Mouse (Mus musculus) gastrocnemius, postnatal 14 days (tissue): Measurements from ENCODE around the gene Clic4. TPM values are rescaled to one million over a fixed set of nuclear protein-coding genes. Genes with fewer than 3 reads are reported as not detected.
A peak's percentile ranks its signal among the peaks of the same experiment; 100 is the strongest.
"Not testable (repeated sequence)": the region's sequence is repeated elsewhere in the genome, so short reads cannot be mapped to it uniquely, and the experiment has no call there.

Experiments used
- DNase-seq: peaks from one replicate; pipeline ENCODE4 v3.0.0; 2021; ENCODE audit warnings: mixed read lengths
- intact Hi-C: fragments of 180-260 bp; cut with DNase I; formaldehyde crosslinking; loops from one replicate; pipeline ENCODE4 v1.15.1; 2025; ENCODE audit warnings: low total_unique reads
- total RNA-seq, 2 experiments: library from RNA; stranded (reverse); gene quantifications; 2 replicates each; pipeline ENCODE4 v1.2.3; 2021

Clic4 gene
- total RNA-seq, 2 experiments from 2014 or later = 41.0 to 50.9 TPM

DNA sequence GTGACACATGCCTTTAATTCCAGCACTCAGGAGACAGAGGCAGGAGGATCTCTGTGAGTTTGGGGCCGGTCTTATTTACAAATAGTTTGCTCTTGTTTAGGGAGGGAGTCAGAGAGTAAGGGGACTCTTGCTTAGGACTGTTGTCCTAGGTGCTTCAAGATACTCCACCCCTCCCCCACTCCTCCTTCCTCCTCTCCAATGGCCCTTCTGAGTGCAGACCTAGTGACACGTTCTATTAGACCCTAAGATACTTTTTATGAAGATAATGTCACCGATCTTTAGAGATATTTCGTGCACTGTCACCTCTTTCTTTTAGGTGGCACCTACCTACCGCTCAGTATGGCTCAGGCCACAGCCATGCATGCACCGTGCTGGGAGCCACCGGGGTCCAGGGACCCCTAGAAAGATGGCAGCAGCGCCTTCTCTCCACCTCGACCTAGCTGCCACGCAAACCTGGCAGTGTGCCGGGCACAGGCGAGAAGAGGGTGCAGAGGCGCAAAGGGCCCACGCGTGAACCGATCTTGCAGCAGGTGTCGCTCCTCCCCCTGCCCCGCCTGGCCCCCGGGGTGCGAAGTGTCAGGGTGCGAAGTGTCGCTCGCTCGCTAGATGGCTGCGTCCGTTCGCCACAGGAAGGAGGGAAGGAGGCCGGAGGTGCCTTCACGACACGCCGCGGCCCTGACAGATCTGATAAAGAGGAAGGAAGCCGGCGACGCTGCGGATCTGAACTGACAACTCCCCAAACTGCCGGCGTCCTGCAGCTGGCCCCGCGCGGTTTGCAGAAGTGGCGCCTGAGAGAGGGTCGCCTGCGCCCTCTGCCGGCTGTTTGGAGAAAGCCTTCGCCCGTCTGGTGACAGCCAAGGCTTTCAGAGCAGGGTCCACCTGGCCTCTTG, 66.7 kb downstream of the Clic4 start:
- intact Hi-C loops = loop anchor here (2.0 to 10.0 kb wide), 3 partner anchors 51 to 264 kb away; no protein-coding TSS in a partner anchor
- peak; percentile 88 for DNase-seq

DNA sequence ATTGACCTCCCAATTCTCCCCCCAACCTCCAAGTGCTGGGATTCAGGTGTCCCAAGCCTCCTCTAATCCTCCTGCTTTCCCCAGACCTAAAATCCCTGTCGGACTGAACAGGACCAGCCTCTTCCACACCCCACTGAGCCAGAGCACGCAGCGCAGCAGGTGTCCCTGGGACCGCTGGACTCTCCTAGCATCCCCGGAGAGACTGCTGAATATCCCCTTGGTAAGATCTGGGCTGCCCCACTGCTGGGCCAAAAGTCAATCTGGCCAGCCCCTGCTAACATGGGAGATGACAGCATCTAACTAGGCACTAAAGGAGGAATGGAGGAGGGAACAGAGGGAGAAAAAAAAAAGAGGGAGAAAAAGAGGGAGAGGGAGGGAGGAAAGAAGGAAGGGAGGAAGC, 67.4 kb downstream of the Clic4 start:
- no peak for DNase-seq
- intact Hi-C loops = loop anchor here (2.0 to 10.0 kb wide), 3 partner anchors 50 to 263 kb away; no protein-coding TSS in a partner anchor

DNA sequence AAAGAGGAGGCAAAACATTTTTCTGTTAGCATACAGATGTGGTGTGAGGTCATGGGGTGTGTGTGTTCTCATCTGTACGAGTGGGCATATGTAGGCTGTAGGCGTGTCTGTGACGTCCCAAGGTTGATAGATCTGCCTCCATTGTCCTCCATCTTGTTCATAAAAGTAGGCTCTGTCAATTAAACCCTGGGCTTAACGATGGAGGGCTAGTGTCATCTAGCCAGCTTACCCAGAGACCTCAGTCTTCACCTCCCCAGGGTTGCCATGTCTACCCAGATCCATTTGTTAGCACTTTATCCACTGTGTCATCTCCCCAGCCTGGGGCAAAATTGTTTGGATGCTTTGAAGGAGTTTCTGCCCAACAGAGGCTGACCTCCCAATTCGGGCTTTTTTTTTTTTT, 67.9 kb downstream of the Clic4 start:
- DNase-seq = no peak
- intact Hi-C loops = loop anchor here (2.0 to 10.0 kb wide), 3 partner anchors 50 to 262 kb away; no protein-coding TSS in a partner anchor

DNA sequence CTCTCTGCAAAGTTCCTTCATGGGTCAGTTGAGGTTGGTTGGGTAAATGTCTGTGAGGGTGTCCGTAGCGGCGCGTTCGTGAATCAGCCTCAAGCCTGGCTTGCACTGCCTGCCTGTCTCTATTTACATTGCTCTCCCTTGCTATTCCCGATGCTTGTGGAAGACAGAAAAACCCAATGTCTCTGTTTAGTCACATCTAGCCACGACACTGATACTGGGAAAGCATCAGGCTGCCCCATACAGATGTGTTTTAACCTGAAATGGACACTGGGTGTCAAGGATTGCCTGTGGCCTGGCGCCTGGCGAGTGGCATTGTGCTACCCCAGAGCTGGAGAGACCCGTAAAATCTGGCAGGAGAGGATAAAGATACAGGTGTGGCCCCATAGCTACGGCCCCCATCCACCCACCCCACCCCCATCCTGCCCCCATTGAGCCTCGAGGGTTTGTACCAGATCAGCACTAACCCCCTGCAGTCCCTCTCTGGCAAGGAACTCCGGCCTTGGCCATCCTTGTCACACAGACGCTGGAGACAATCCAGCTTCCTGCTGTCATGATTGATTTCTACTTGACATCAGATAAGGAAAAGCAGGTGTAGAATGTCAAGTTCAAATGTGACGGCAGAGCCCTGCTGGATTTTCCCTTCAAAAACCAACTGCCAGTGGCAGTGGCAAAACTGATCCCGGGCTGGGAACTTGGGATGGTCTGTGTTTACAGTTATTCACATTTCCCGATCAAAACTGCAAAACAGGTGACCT, 68.6 kb downstream of the Clic4 start:
- DNase-seq = no peak
- intact Hi-C loops = loop anchor here (2.0 to 10.0 kb wide), 2 partner anchors 49 to 139 kb away; no protein-coding TSS in a partner anchor

DNA sequence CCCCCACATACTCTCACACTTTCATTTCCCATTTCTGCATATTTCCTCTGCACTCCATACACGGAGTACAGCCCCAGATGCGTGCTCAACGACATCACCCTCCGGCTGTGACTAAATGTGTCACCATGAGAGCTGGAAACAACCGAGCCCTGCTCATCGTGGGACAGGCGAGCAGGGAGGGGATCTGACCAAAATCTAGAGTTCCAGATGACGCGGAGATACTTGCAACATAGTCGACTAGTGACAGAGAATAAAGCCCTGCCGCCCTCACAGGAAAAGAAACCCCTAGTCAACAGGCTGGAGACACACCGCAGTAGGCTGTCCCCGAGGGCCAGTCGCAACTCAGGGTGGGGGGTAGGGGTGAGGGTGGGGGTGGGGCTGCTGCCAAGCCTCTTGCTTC, 69.3 kb downstream of the Clic4 start:
- intact Hi-C loops = loop anchor here (10.0 kb wide), 1 partner anchor 138 kb away; no protein-coding TSS in a partner anchor
- DNase-seq = peak; percentile 18

DNA sequence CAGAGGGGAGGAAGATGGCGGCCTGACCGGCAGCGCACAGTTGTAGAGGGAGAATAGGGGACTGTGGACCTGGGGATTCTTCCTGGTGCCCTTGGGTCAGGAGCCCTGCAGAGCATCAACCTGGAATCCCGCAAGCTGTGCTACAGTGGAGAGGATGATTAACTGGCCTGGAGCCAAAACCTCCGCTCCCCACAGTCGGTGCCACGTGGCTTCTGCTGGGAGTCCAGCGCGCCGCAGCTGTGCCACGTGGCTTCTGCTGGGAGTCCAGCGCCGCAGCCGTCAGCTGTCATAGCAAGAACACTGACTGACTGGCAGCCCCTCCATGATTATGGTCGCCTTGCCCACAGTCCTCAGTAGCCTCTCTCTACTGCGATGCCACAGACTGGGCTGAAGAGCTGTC, 70.8 kb downstream of the Clic4 start:
- intact Hi-C loops = loop anchor here (10.0 kb wide), 1 partner anchor 137 kb away; no protein-coding TSS in a partner anchor
- DNase-seq = no peak

DNA sequence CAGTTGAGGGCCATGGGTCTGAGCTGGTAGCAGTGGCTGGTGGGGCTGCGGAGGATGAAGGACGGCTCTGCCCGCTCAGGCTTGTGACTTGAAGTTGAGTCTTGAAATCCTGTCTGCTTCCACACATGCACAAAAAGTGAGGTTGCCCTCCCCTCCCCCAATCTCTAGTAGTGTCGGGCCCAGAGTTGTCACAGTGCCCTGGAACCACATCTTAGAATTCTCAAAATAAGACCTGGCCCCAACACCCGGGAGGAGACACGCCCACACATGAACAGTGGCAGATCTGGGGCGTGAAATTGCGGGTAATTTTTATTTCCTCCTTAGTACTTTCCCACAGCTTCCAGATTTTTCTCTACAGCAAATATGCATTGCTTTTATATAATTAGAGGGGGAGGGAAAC, 74.8 kb downstream of the Clic4 start:
- intact Hi-C loops = no loop called here
- no peak for DNase-seq

DNA sequence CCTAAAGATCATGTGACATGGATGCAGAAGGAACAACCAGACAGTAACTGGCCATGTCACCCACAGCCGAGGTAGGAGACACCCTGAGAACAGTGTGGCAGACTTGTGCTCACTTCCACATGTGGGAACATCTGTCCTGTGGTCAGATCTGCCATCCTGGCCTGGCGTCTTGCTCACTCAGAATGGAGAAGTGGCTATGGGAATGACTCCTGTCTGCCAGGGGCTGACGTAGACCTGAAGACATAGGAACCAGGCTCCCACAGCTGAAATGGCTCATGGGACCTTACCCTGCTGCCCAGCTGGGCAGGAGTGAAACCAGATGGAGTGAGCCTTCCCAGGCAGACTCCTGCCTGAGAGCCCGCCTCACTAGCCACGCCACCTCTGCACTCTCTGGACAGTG, 79.8 kb downstream of the Clic4 start:
- intact Hi-C loops = no loop called here
- DNase-seq = no peak

DNA sequence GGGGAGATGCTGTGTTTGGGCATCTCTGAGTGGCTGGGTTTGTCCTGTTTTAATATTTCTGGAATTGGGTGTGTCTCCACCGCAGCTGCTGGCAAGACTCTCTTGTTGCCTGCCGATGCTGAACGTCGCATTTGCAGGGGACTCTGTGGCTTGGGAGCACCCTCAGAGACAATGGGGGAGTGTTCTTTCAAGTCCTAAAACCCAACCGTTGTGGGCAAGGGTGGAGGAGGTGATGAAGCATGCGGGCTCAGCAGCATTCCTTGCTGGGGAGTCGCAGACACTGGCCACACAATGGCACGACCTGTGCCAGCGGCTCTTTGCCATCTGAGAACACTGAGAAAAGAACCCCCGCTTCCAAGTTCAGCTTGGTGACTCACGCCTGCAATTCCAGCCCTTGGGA, 81.0 kb downstream of the Clic4 start:
- DNase-seq = no peak
- intact Hi-C loops = no loop called here

DNA sequence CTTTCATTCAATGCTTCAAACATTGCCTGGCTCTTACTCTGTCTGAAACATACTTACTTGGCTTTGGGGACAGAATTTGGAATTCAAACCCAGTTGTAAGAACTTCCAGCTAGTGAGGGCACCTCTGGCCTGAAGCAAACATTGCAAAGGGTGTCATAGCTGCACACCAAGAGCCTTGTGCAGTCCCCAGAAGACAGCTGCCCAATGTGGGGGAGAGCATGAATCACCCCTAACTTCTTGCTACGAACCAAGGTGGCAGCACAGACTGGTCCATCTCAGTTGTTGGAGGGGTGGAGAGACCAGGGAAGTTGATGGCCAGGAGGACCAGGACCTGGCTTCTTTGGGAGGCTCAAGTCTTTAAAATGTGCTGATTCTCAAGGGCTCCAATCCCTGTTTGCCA, 81.4 kb downstream of the Clic4 start:
- no peak for DNase-seq
- intact Hi-C loops = no loop called here

DNA sequence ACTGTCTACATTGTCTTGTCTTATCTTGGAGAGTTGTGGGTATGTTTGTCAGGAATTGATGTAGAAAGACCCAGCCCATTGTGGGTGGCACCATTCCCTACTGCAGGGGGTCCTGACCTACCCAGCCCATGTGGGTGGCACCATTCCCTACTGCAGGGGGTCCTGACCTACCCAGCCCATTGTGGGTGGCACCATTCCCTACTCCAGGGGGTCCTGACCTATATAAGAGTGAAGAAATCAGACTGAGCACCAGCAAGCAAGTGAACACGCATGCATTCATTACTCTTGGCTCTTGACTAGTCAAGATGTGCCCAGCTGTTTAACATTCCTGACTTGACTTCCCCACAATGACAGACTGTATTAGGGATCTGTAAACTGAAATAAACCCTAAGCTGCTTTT, 82.2 kb downstream of the Clic4 start:
- DNase-seq = no peak
- intact Hi-C loops = no loop called here

DNA sequence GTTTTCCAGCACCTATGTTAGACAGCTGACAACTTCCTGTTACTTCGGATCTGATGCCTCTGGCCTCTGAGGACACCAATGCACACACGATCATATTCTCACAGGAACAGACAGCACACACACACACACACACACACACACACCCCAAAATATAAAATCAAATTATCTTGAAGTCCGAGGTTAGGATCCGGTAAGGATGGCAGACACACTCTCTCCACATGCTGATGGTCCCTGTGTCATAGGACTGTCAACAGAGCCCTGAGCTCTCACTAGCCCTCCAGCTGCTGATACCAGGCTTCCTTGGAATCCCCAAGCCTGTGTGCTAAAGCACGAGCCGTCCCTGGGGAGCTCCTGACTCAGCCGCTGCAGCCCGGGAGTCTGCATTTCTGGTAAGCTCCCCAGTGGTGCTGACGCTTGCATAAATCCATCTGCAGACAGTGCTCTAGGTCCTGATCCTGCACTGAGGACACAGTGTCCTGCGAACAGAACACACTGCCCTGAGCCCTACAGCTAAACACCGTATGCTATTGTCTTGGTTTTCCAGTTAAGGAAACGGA, 83.1 kb downstream of the Clic4 start:
- intact Hi-C loops = no loop called here
- no peak for DNase-seq

DNA sequence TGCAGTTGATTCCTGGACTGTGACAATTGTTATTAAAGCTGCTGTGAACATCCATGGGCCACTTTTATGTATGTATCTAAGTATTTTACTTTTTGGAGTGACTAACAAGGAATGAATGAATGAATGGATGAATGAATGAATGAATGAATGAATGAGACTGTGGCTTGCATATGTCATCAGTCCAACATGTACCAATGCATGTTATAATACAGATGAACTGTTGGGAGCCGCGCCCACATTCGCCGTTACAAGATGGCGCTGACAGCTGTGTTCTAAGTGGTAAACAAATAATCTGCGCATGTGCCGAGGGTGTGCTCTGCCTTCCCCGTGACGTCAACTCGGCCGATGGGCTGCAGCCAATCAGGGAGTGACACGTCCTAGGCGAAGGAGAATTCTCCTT, 88.3 kb downstream of the Clic4 start:
- DNase-seq, intact Hi-C loops: not testable (repeated sequence)

DNA sequence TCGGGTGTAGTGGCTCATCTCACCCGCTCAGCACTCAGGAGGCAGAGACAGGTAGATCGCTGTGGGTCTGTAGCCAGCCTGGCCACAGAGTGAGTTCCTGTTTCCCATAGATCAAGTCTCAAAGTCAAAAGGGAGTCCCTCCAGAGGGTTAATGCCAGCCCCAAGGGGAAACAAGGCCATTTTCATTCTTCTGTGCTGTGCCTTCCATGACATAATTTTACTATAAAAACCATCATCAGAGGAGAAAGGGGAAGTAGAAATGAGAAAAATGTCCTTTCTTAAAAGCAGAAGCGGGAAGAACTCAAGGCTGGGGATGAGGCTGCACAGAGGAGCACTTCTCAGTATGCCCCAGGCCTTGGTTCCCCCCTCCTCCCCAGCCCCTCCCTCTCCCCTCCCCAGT, 90.8 kb downstream of the Clic4 start:
- intact Hi-C loops = no loop called here
- no peak for DNase-seq

DNA sequence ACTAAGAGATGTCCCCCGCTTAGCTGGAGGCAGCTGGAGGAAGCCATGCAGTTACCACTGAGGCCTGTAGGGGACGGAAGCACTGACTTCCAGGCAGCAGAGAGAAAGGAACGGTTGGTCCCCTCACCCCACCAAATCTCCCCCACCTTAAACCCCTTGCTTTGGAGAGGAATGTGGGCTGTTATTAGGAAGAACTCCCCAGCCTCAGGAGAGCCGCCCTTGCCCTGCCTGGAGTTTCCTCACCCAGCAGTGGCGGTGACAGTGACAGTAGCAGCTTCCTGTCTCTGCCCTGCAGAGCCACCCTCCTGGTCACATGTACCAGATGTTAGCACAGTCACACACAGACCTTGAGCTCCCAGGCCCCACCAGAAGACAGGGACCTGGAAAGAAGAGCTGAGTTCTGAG, 93.5 kb downstream of the Clic4 start:
- intact Hi-C loops = no loop called here
- DNase-seq = peak; percentile 46

DNA sequence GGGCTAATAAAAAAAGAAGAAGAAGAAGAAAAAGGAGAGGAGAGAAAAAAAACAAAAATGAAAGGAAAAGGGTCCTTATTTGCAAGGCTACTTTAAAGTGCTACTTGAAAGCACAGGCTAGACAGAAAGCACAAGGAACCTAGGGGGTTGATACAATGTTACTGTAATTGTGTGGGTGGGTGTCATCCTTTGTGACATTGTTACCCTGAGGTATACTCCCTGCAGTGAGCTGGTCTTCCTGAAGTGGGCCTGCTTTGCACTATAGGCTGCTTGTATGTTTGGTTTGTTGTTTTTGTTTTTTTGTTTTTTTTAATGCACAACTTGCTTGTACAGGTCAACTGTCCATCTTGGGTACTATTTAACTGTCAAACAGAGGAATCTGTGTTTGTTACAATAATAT, 95.0 kb downstream of the Clic4 start:
- DNase-seq = no peak
- intact Hi-C loops = no loop called here

DNA sequence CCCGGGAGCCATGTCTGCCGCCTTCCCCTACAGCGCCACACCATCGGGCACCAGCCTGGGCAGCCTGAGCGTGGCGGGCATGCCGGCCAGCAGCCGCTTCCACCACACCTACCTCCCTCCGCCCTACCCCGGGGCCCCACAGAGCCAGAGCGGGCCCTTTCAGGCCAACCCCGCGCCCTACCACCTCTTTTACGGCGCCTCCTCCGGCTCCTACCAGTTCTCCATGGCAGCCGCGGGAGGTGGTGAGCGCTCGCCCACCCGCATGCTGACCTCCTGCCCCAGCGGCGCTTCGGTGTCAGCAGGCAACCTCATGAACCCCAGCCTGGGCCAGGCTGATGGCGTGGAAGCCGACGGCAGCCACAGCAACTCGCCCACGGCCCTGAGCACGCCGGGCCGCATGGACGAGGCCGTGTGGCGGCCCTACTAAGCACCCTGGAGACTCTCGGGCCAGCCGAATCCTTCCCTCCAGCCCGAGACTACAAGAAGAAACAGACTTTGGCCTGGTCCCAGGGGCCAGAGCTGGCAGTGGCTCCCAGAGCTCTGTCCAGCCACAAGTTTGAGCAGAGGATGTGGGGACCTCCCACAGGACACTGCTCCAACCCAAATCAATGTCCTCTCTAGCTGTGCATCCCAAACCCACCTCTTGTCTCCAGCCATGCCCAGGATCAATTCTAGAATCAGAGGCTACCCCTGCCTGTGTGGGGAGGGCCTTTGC, 97.1 kb downstream of the Clic4 start:
- intact Hi-C loops = no loop called here

DNA sequence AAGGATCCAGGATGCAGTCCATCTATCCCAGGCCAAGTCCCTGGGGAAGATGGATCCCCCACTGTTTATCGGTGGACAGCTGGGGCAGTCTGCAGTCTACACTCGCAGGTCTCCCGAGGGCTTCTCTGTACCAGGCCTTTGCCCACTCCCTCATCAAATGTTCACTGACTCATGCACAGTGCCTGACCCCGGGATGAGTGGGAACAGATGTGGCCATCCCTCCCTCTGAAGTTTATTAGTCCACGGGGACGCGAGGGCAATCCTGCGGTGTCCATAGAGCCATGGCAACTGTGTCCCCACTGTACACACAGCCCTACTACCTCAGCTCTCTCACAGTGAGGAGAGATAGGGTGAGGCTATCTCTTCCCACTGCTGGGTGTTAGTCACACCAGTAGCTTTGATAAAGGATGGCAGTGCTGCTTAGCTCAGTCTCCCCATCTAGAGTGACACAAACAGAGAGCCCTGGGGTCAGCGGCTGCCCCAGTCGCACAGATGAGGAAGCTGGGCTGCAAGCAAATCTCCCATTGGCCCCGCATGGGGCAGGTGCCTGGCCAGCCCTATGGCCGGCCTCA, 101.2 kb downstream of the Clic4 start:
- intact Hi-C loops = no loop called here
- no peak for DNase-seq

More for the DNA sequence above, 97.1 kb downstream of the Clic4 start:
- DNase-seq = no peak

DNA sequence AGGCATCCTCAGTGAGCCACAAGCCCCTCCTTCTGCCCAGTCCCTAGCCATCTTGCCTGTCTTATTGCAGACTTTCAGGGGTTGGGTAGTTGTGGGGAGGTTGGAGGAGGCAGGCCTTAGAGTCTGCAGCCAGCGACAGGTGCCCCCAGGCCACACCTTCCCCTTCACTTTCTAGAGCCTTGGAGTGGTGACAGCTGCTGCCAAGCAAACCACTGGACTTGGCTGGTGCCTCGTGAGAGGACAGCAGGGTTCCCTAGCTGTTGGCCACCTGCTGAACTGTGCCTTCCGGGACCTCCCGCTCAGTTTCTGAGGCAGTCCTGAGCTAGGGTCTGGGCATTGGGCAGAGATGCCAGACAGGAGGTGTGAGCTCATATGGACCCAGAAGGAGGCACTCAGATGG, 103.1 kb downstream of the Clic4 start:
- DNase-seq = no peak
- intact Hi-C loops = no loop called here
